Mouse (Mus musculus): ENCODE measurements around the gene Tmem131l. TPM values are rescaled to one million over a fixed set of nuclear protein-coding genes. Genes with fewer than 3 reads are reported as not detected.
A peak's percentile ranks its signal among the peaks of the same experiment; 100 is the strongest.

The Tmem131l gene
- total RNA-seq, 4 experiments from 2014 or later = 37.3 to 56.8 (median 50.1) TPM

DNA sequence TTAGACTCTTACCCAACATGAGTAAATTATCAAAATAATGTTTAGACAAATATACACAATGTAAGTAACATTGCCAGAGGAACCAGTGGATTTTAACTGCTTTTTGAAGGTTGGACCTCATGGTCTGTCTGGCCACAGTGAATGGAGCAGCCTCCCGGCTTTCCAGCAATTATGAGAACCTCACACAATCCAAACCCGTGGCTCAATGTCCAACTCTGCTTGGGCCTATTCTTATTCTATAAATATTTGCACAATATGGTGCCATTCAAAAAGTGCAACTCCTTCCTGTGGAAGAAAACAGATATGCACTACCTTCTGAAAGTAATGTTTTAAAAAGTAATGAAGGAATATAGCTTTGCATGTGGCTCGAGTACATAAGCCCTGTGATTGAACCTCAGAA is 62.2 kb downstream of the Tmem131l start:
- no peak for DNase-seq

DNA sequence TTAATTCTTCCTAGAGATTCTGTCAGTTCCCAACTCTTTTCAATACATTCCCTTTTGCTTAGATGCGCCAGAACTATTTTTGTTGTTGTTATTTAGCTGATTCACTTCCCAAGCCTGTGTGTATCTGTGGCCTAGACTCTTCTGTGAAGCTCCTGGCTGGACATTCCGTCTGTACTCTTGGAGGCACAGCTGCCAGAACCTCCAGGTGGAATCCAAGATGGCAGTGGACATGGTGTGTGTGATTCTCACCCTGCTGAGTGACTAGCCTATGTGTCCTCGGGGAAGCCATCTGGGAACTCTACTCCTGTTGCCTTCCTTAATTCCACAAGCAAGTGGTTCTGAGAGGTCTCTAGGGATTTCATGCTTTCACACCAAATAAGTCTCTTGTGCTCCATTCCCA is 63.8 kb downstream of the Tmem131l start:
- DNase-seq = no peak

DNA sequence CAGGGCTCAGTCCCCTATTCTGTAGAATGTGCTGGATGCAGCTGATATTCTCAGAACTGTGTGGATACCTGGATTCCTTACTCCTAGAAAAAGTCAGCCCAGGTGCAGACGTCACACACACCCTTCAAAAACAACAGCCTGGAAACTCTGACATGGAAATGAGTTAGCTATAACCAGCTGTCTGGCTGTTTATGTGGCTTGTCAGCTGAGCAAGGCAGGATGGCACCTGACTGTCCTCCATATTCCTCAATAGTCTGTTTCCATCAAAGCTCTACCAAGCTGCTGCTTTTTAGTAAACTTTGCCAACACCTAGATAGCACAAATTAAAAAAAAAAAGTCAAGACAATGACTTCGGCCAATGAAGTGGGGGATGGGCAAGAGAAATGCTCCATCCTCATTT is 66.6 kb downstream of the Tmem131l start:
- no peak for DNase-seq

DNA sequence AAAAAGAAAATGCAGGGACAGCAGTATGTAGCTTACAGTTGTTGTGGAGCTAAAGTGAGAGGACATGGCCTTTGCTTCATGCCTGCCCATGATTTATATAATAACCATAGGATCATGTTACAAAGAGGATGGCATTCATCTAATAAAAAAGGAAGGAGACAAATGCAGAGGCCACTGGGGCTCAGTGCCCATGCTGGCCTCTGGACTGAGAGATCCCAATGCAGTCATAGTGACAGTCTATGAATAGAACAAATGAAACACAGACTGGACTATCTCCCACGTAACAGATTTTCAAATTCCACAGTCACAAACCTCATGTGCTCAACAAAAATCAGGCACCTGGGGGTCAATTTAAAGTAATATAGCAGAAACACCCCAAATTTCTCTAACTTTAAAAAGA is 69.3 kb downstream of the Tmem131l start:
- DNase-seq = no peak

DNA sequence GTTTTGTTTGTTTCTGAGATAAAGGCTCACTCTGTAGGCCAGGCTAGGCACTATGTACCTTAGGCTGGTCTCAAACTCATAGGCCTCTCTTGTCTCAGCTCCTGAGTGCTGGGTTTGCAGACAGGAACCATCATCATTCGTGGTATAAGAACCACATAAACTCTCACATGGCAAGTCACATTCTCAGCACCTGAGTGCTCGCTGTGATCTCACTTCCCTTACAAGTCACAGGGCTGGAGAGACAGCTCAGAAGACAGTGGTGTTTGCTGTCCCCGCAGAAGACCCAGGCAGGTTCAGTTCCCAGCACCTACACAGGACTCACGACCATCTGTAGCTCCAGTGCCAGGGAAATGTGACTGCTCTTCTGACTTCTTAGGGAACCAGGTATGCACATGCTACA is 70.9 kb downstream of the Tmem131l start:
- DNase-seq = no peak

DNA sequence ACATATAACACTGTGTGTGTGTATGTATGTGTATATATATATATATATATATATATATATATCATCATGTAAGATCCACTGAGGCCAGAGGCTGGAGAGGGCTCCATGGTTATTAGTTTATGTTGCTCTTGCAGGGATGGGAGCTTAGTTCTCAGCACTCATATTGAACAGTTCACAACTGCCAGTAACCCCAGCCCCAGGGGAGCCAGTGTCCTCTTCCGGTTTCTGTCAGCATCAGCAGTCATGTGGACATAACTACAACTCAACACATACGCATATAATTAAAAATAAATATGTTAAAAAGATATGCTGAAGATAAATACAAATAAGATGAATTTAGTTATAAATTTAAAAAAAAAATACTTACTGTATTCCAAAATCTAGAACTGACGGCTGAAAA is 72.2 kb downstream of the Tmem131l start:
- DNase-seq = no peak

DNA sequence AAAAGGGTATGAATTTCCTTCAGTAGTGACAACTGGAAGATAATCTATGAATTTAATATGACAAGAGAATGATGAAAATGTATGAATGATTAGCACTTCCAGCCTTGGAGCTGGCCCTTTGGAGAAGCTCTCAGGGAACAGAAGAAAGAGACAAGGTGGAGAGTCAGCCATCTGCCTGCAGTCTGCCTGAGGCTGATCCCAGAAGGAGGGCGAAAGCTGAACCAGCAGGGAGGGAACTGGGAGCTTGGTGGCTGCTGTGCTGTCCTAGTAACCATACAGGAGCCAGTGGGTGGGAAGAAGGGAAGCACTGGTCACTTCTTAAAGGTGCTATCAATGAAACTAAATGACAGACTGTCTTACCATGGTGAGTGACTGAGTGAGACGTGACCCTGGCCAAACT is 74.6 kb downstream of the Tmem131l start:
- no peak for DNase-seq

DNA sequence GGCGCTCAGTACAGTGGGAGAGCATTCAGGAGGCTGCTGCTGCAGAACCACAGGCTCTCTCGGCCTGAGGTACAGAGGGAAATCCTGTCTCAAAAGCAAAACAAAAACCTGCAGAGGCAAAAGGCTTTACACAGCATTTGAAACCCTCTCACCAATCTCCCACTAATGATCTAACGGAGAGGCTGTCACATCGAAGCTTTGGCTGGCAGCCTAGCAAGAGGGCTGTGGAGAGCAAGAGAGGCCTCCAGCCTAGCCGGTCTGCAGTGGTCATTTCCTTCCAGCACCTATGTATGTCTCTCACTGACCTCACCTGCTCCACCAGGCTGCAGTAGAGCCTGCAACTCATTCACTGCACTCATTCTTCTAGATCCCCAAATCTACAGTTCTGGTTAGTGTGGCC is 76.3 kb downstream of the Tmem131l start:
- DNase-seq = no peak

DNA sequence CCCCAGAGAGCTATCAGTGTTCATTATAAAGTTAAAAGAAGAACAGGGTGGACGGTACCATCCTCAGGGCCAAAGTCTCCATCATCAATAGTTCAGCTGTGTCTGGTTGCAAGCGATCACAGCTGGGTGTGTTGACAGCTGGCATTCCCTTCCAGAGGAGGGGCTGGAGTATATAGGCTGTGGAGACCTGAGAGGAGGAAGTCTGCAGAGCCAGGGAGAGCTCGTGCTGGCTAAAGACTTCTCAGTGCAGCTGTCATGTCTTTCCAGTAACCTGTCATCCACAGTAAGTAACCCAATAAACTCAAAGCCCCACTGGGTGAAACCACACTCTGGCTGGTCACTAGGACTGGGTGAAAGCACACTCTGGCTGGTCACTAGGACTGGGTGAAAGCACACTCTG is 77.4 kb downstream of the Tmem131l start:
- no peak for DNase-seq

DNA sequence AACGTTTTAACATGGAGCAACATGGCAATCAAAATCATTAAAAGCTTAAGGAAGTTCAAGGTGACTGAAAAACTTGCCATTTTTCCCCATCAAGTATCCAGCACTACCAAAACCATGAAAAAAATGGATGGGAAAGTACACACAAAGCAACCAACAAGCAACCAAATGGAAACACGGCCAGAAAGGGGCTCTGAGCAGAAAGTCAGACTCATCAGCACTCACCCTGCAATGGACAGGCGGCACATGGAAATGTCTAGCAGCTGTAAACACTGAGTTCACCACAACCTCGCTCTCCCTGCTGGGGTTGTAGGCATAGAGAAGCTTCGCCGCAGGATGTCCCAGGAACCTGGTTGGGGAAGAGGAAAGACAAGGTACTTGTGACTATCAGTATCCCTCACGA is 77.9 kb downstream of the Tmem131l start:
- no peak for DNase-seq

DNA sequence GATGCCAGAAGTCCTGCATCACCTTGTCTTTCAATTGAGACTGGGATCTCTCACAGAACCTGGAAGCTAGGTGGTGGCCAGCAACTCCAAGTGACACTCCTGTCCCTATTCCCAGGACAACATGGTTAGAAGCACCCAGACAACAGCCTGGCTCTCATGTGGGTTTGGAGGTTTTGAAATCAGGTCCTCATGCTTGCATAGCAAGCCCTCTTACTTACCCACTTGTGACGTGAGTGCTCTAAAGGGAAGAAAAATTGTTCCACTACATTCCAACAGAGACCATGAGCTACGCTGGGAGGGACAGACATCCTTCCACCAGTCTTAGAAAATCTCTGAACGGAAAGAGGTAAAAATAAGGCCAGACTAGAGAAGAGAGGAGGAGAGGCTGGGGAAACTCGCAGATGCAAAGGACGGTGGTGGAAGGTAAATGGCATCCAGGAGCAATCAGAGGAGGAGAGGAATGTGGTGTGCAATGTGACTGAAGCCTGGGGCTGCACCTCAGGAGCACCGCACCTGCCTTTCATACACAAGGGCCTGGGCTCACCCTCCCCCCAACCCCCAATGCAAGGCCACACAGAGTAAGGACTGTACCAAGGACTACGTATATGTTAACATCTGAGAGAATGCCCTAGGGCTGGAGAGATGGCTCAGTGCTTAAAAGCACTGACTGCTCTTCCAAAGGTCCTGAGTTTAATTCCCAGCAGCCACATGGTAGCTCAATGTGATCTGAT is 80.9 kb downstream of the Tmem131l start:
- no peak for DNase-seq

DNA sequence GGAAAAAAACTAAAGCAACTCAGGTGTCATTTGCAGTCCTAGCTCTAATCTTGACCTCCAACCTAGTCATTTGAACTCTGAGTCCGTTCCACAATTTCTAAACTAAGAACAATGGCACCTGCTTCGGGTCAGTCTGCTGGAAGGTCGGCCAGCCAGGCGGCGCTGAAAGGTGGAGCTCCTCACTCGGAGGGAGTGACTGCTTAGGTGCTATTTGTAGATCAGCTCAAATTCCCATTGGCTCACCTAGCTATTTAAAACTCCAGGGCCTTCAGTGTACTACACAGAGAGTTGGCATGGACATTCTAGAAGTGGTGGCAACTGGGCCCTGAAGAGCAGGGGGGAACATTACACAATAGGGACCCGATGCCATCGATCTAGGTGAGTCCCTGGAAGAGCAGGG is 86.1 kb downstream of the Tmem131l start:
- no peak for DNase-seq

DNA sequence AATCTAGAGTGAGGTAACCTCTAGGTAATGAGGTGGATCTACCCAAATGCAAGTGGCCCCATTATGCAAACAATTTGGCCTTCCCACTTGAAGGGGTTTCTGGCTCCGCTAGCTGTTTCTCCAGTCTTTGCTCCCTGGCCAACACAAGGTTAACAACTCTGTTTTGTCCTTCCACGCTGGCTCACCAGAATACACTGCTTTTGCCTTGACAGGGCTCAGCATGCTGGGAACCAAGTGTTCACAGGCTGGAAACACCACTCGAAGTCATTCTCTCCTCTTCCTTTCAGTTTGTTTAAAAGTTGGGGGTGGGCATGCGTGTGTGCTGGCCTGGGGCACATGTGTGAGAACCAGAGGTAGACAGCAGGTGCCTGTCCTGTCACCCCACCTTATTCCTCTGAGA is 91.2 kb downstream of the Tmem131l start:
- peak; percentile 18 for DNase-seq

DNA sequence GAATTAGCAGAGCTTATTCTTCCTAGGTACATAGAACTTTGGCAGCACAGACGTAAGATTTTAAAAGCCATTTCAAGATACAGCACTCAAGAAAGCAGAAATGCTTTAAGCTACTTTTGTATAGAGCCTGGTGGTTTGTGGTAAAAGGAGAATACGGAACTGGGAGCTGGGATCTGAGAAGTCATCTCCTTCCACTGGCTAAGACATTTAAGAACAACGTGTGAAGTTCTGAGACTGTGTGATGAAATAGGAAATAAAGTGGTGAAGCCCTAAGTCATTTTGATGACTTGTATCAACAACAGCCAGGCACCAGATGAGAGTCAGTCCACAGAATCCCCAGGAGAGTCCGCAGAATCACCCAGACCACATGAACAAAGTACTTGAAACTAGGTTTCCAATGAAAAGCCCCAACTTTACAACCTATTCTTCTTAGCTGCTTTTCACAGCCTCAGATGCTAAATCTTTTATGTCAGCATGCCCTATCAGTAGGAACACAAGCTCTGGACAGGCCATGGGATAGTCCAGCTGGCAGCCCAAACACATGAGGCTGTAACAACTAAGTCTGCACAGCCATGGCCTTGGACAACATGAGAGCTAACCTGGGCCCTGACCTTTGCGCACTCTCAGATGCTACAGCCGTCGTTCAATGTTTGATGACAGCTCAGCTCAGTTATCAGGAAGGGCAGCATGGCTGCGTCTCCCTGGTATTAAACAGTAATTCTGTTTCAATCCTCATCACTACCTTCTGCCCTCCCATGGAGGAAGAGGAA is 92.3 kb downstream of the Tmem131l start:
- peak; percentile 45 for DNase-seq

DNA sequence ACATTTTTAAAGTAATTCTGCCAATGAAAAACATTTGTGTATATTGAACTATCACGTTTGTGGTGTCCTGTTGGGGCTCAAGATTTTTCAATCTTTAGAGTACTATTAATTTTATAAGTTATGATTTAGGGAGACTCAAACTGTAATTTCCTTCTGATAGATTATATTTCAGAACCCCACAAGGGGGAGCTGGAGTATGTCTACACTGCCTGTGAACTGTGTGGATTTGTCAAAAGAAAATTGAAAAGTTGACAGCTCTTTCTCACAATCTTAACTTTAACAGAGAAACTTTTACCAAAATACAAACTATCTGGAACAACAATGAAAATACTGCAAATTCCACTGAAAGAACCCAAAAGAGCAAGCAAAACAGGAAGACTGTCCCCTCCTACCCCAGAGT is 93.1 kb downstream of the Tmem131l start:
- DNase-seq = no peak

DNA sequence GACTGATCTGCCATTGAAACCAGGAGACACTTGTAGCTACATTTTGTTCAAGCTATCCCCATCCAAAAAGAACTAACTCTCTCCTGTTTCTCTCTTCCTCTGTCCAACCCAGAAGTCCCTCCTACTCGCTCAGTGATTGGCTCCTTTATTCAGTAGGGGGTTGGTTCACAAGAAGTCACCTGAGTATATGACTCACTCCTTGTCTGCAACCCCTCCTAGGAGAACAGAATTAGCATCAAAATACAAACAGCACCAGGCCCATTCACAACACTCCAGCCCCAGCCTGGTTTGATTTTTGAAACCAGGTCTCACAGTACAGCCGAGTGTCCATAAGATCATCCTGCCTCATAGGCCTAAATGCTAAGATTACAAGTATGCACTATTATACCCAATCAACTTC is 96.3 kb downstream of the Tmem131l start:
- no peak for DNase-seq

DNA sequence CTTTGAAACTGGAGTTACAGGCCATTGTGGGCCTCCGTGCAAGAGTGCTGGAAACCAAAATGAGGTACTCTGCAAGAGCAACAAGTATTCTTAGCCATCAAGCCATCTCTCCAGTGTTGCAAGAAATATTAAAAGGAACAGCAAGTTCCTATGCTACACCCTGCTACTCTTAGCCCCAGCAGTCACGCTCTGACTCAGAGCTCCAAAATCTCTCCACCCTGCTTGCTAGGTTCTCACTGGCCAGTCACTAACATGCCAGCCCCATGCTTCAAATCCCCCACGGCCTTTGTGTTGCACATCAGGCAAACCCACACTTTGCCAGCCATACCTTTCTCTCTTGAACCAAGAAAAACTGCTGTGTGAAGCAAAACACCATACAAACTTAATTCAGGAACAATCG is 96.8 kb downstream of the Tmem131l start:
- no peak for DNase-seq

DNA sequence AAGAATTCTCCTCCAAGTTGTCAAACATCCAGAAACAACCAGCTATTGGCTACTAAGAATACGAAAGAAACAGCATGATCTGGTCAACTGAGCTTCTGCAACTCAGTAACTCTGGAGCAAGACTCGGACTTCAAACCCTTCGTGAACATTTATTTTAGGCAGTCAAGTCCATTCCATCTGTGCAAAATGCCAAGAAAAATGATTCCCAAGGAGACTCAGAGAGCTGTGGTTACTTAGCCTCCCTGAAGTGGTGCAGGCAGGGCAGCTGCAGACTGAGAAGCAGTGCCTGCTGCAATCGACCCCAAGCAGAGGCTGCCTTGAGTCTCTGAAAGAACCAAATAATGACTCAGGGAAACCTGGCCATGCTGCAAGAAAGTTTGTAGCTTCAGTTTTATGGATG is 98.1 kb downstream of the Tmem131l start:
- no peak for DNase-seq

DNA sequence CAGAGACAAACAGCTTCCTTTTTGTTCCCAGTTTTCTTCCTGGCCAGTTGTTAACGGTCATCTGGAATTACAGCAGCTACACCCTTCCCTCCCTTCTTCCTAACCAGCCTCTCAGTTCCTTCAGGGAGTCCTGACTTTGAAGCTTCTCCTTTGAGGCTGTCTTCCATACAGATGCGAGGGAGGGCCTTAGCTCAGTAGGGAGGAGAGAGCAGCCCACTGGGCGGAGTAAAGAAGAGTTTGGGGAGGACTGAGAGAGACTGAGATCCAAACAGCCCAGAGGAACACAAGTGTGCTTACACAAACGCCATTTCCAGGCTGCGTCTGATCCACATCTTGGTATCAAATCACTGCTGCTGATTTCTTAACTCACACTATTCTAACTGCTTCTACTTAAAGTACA is 101.1 kb downstream of the Tmem131l start:
- no peak for DNase-seq

DNA sequence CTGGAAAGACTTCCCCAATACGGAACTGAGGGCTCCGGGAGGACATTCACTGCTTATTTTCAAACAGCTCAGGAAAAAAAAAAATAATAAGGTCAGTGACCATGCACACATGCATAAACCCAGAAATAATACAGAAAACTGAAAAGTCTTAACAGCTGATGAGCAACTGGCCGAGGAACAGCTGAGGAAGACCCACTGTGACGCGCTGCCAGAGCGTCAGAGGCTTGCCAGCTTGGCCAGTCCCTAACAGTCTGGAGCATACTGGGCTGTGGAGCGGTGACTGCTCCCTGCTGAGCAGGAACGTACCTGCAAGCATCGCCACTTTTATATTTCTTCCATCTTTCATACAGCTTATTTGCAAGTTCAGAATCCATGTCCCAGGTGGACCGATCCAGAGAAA is 105.5 kb downstream of the Tmem131l start:
- DNase-seq = no peak

DNA sequence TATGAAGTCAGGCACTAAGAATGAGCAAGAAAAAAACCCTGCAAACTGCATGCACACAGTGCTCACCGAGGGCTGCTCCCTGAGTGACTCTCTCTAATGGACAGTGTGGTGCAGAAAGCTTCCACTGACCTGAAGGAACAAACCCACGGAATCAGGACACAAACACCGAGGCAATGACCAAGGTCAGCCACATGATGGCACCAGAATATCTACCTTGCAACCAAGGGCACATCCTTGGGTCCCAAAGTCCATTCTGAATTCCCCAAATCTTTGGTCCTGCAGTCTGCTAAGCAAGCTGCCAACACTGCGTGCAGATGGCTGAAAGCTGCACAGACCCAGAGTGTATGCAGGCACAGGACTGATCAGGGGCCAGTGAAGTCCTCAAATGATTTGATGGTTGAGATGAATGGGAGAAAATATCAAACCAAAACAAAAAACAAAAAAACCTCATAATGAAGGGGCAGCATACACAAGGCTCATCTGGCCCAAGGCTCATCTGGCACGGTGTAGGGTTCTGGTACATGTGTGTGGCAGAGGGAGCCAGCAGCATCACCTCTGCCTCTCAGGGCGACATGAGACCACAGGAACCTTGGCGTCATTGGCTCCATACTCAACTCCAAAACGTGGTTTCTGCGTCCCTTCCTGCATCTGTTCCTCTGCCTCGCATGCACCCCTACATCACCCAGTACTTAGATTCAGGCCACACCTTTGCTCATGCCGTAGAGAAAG is 124.0 kb downstream of the Tmem131l start:
- DNase-seq = peak; percentile 47

DNA sequence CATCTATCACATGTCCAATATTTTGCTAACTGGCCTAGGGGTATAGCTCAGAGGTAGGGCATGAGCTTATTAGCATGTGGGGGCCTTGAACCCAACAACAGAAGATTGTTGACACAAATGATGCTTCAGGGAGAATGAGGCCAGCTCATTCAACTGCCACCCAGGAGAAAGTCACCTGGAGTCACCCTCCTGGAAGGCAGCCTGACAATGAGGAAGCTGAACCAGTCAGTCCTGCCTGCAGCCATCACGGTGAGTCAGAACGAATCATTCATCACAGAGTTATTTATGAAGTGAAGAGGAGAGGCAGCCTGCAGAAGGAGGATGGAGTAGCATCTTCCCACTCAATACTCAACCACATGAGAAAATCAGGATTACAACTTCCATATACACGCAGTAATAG is 124.9 kb downstream of the Tmem131l start:
- no peak for DNase-seq

DNA sequence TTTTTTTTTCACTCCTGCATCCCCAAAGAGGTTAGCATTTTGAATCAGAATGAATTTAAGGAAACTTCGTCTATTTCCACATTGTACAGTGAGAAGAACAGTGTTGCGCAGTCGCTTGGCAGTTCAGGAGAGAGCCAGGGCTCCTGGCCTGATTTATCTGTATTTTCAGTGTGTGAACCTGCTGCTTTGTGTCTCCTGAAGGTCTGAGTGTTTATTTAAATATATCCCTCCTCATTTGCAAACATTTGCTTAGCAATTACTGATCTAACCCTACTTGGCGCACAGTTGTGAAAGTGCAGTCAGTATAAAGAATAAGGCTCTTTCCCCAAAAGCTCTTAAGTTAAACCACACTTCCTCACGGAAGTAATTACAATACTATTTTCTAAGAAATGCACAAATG is 129.3 kb downstream of the Tmem131l start:
- no peak for DNase-seq

DNA sequence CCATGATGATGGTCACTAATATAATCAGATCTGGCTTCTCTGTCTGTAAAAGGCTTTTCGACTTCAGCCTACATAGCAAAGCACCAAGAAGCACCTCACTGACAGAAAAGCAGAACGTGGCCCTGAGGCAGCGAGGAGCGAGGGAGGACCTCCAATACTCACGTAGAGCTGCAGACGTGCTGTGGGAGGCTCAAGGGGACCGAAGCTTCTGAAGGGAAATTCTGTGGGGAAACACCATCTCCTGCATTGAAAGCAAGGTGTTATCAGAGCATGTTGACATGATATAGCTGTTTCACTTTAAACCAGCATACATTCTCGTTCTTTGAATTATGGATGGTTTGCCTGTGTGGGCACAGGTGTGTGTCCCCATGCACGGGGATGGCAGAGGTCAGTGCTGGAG is 133.8 kb downstream of the Tmem131l start:
- DNase-seq = no peak

Measured in adrenal gland, adult 8-10 months (tissue).